Mouse (Mus musculus) midbrain, embryonic 11.5 days (tissue): ENCODE results near the gene Ffar2. TPM values are rescaled to one million over a fixed set of nuclear protein-coding genes. Genes with fewer than 3 reads are reported as not detected.
"Not testable (repeated sequence)": the region's sequence is repeated elsewhere in the genome, so short reads cannot be mapped to it uniquely, and the experiment has no call there.

Experiments used
- ATAC-seq: fragments of 200-750 bp; cut with Nextera tagmentation; 2 replicates; pipeline ENCODE4 v1.8.0; 2017; ENCODE audit warnings: moderate TSS enrichment, moderate library complexity; ENCODE audit not compliant: low FRiP score
- DNase-seq: peaks from one replicate; pipeline ENCODE4 v3.0.0; 2015; ENCODE audit warnings: low spot score; ENCODE audit errors: missing footprints
- H3K27ac ChIP-seq: fragments of 300-500 bp; sonication (generic); 2 replicates; pipeline ENCODE4 v1.5.1; 2014; ENCODE audit warnings: low read depth, low read length
- H3K27me3 ChIP-seq: fragments of 300-500 bp; sonication (generic); 2 replicates; pipeline ENCODE4 v1.6.1; 2014; ENCODE audit warnings: mild to moderate bottlenecking, low read length, moderate library complexity, mixed read lengths; ENCODE audit not compliant: control insufficient read depth, insufficient read depth
- H3K36me3 ChIP-seq: fragments of 300-500 bp; sonication (generic); 2 replicates; pipeline ENCODE4 v1.6.1; 2014; ENCODE audit warnings: mild to moderate bottlenecking, low read length, moderate library complexity, mixed read lengths; ENCODE audit not compliant: control insufficient read depth, insufficient read depth
- H3K4me1 ChIP-seq: fragments of 300-500 bp; sonication (generic); 2 replicates; pipeline ENCODE4 v1.6.1; 2014; ENCODE audit warnings: low read length; ENCODE audit not compliant: control insufficient read depth, insufficient read depth
- H3K4me2 ChIP-seq: fragments of 300-500 bp; sonication (generic); 2 replicates; pipeline ENCODE4 v1.6.1; 2014; ENCODE audit warnings: mild to moderate bottlenecking, moderate library complexity
- H3K4me3 ChIP-seq: fragments of 300-500 bp; sonication (generic); 2 replicates; pipeline ENCODE4 v1.5.1; 2014; ENCODE audit warnings: low read depth, low read length
- H3K9ac ChIP-seq: fragments of 300-500 bp; sonication (generic); 2 replicates; pipeline ENCODE4 v1.6.1; 2014; ENCODE audit warnings: low read length
- H3K9me3 ChIP-seq: fragments of 300-500 bp; sonication (generic); 2 replicates; pipeline ENCODE4 v1.6.1; 2016; ENCODE audit warnings: low read length; ENCODE audit not compliant: control insufficient read depth
- WGBS: fragments of 180-500 bp; shearing (Covaris S2); extraction: QIAGEN DNeasy Blood & Tissue Kit; methylation state at CpG from one replicate; pipeline ENCODE4 v1.1.7; 2014; 5-methylcytosine and 5-hydroxymethylcytosine counted together
- polyA plus RNA-seq: library from polyadenylated mRNA; unstranded; fragments of >200 nt; fragmentation: Nextera tagmentation; extraction: Ambion mirVana; gene quantifications from 2 replicates; pipeline ENCODE4 v1.2.1, GENCODE M21; 2014

Gene Ffar2
- polyA plus RNA-seq, 1 experiment from 2014 or later: not detected

GRCm38 (mm10) chr7:30832261-30832660 is 8.7 kb upstream of the Ffar2 start:
- ATAC-seq: no peak
- no peaks in the 10 kb centered on the region for H3K27me3 ChIP-seq
- no peaks in the 10 kb centered on the region for H3K4me1 ChIP-seq
- no peak overlapping the region for H3K27ac ChIP-seq
- H3K9me3 ChIP-seq: no peaks in the 10 kb centered on the region
- H3K4me3 ChIP-seq: no peak overlapping the region
- H3K9ac ChIP-seq: no peak overlapping the region
- no peak for DNase-seq
- WGBS: 82% methylated on average over 9 of the region's 17 CpGs
- H3K4me2 ChIP-seq: no peak overlapping the region
- H3K36me3 ChIP-seq: no peaks in the 10 kb centered on the region

- Histone ChIP-seq H3K9me3 (no peaks in the 10 kb centered on the region), H3K27ac (no peak overlapping the region), H3K4me2 (no peak overlapping the region), H3K36me3 (no peaks in the 10 kb centered on the region), H3K4me1 (no peaks in the 10 kb centered on the region), H3K9ac (no peak overlapping the region), H3K27me3 (no peaks in the 10 kb centered on the region), H3K4me3 (no peak overlapping the region)
- no peak for ATAC-seq
- 73% methylated on average over 3 of the region's 3 CpGs for WGBS
- no peak for DNase-seq
These were observed 5.9 kb upstream of the Ffar2 start for GRCm38 (mm10) chr7:30829428-30829827.

GRCm38 (mm10) chr7:30828871-30829270 is 5.3 kb upstream of the Ffar2 start:
- not testable (repeated sequence) for DNase-seq

GRCm38 (mm10) chr7:30826660-30827059 is 3.1 kb upstream of the Ffar2 start:
- Histone ChIP-seq H3K4me1 (no peaks in the 10 kb centered on the region), H3K36me3 (no peaks in the 10 kb centered on the region), H3K4me3 (no peak overlapping the region), H3K27ac (no peak overlapping the region), H3K9ac (no peak overlapping the region), H3K9me3 (no peaks in the 10 kb centered on the region), H3K27me3 (no peaks in the 10 kb centered on the region), H3K4me2 (no peak overlapping the region)
- no peak for DNase-seq
- 96% methylated on average over 10 of the region's 10 CpGs for WGBS
- ATAC-seq: no peak

More at GRCm38 (mm10) chr7:30828871-30829270, 5.3 kb upstream of the Ffar2 start:
- H3K27me3 ChIP-seq, H3K9ac ChIP-seq, H3K27ac ChIP-seq, H3K4me1 ChIP-seq, H3K9me3 ChIP-seq, H3K4me2 ChIP-seq, H3K4me3 ChIP-seq, H3K36me3 ChIP-seq, ATAC-seq: not testable (repeated sequence)

- no peaks in the 10 kb centered on the region for H3K27me3 ChIP-seq
- no peak overlapping the region for H3K4me3 ChIP-seq
- H3K9ac ChIP-seq: no peak overlapping the region
- no peaks in the 10 kb centered on the region for H3K4me1 ChIP-seq
- H3K9me3 ChIP-seq: no peaks in the 10 kb centered on the region
- no peak overlapping the region for H3K4me2 ChIP-seq
- DNase-seq: peak; percentile 19
- H3K27ac ChIP-seq: no peak overlapping the region
- H3K36me3 ChIP-seq: no peaks in the 10 kb centered on the region
- 96% methylated on average over 3 of the region's 3 CpGs for WGBS
- ATAC-seq: no peak
These were observed 731 bp upstream of the Ffar2 start for GRCm38 (mm10) chr7:30824306-30824705.

GRCm38 (mm10) chr7:30821532-30821931 is 2.0 kb downstream of the Ffar2 start:
- H3K9me3 ChIP-seq: no peaks in the 10 kb centered on the region
- 82% methylated on average over 5 of the region's 5 CpGs for WGBS

GRCm38 (mm10) chr7:30820854-30821445 is 2.6 kb downstream of the Ffar2 start:
- ATAC-seq (no peak), DNase-seq (no peak)
- H3K4me3 ChIP-seq: no peak overlapping the region
- H3K27ac ChIP-seq: no peak overlapping the region
- no peak overlapping the region for H3K4me2 ChIP-seq
- H3K9me3 ChIP-seq: no peaks in the 10 kb centered on the region
- no peaks in the 10 kb centered on the region for H3K27me3 ChIP-seq
- no peak overlapping the region for H3K9ac ChIP-seq
- no peaks in the 10 kb centered on the region for H3K36me3 ChIP-seq
- 68% methylated on average over 7 of the region's 7 CpGs for WGBS
- H3K4me1 ChIP-seq: no peaks in the 10 kb centered on the region

More at GRCm38 (mm10) chr7:30821532-30821931, 2.0 kb downstream of the Ffar2 start:
- ATAC-seq: no peak
- Histone ChIP-seq H3K36me3 (no peaks in the 10 kb centered on the region), H3K4me3 (no peak overlapping the region), H3K4me1 (no peaks in the 10 kb centered on the region), H3K4me2 (no peak overlapping the region), H3K9ac (no peak overlapping the region), H3K27me3 (no peaks in the 10 kb centered on the region), H3K27ac (no peak overlapping the region)
- no peak for DNase-seq

- no peak for DNase-seq
- Histone ChIP-seq H3K4me2 (no peak overlapping the region), H3K4me3 (no peak overlapping the region), H3K36me3 (no peaks in the 10 kb centered on the region), H3K9ac (no peak overlapping the region), H3K27me3 (no peaks in the 10 kb centered on the region), H3K4me1 (no peaks in the 10 kb centered on the region), H3K27ac (no peak overlapping the region), H3K9me3 (no peaks in the 10 kb centered on the region)
- WGBS: 71% methylated on average over 6 of the region's 6 CpGs
- ATAC-seq: no peak
These were observed 3.4 kb downstream of the Ffar2 start for GRCm38 (mm10) chr7:30820131-30820530.

GRCm38 (mm10) chr7:30812291-30812807 is 11.2 kb downstream of the Ffar2 start:
- Histone ChIP-seq H3K27ac (no peak overlapping the region), H3K4me1 (no peaks in the 10 kb centered on the region), H3K27me3 (no peaks in the 10 kb centered on the region), H3K4me2 (no peak overlapping the region), H3K4me3 (no peak overlapping the region), H3K9me3 (no peaks in the 10 kb centered on the region), H3K9ac (no peak overlapping the region), H3K36me3 (no peaks in the 10 kb centered on the region)
- WGBS: 71% methylated on average over 6 of the region's 6 CpGs
- DNase-seq (no peak), ATAC-seq (no peak)
